Mouse (Mus musculus) urinary bladder, postnatal 25 days (tissue): Measurements from ENCODE around the gene Gm3542.
"Not testable (repeated sequence)": the region's sequence is repeated elsewhere in the genome, so short reads cannot be mapped to it uniquely, and the experiment has no call there.

Experiments used
- DNase-seq: peaks from one replicate; pipeline ENCODE4 v3.0.0; 2022; ENCODE audit warnings: low spot score

The Gm3542 gene

DNA sequence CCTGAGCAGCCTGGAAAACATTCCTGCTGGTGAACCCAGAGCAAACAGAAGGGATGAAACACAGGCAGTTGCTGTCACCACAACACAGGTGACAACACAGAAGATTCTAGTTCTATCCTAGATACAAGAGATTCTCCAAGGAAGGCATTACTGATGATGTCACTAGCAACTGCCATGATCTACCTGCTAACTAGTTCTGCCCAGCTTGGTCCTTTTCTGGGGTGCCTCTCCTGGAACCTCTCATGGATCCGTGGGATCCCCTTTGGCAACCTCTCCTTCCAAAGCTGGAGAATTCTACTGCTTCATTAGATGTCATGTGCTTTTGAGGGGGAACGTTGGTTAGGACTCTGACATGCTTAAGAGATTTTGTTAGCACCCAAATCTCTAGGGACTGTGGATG, at the start of gene Gm3542:
Gene Gm3542 (minus strand): TSS at position 101 of the 400 bp plus-strand sequence.
- DNase-seq, result not testable (repeated sequence)
